Mouse (Mus musculus): ENCODE measurements around the gene Kdsr. TPM values are rescaled to one million over a fixed set of nuclear protein-coding genes. Genes with fewer than 3 reads are reported as not detected.

Kdsr gene
- polyA plus RNA-seq, 1 experiment from 2014 or later = 15.7 TPM

DNA sequence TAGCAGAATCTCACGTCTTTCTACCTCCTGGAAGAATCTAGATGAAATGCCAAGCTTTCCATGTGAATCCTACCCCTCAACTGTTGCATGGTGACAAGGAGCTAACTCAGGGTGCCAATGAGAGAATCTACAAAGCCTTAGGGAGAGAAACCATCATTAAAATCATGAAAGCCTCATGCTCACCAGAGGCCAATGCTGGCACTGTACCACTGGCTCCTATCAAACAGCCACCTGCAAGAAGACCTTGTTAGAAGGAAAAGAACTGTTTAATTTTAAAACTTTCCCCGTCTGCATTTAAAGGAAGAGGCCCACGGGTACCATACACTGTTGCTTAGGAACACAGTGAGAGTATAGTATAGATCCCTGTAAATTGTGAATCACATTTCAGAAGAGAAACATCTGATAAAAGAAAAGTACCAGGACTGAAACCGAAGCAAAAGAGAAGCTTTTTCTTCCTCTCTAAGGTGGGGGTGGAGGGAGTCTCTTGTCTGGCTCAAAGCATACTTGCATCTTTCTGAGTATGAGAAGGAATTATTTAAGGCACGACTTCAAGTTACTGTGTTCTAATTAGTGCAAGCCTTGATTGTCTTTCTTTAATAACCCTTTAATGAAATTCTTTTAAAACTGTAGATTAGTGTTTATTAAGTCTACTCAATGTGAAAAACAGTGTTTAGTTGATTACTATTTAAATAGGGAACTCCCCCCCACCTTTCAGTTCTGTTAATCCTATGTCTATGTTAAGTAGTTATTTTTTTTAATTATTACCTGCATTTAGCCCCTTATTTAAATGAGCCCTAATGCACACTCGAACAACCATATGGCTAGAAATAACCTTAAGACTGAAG lies 52.3 kb downstream of the Kdsr start:
- Histone ChIP-seq H3K27ac (ENCODE audit: low read length) (no peak overlapping the region), H3K4me1 (ENCODE audit: control insufficient read depth, insufficient read depth, low read length) (peaks cover 16% of the 10 kb centered on the region; the same call in 1 of the 2 replicates), H3K4me3 (replicated peaks; ENCODE audit: low read length) (no peak overlapping the region), H3K36me3 (ENCODE audit: control insufficient read depth, insufficient read depth, low read length) (no peaks in the 10 kb centered on the region), H3K9me3 (replicated peaks; ENCODE audit: control insufficient read depth, low read length) (no peaks in the 10 kb centered on the region), H3K4me2 (ENCODE audit: low read depth, low read length) (no peak overlapping the region), H3K9ac (ENCODE audit: low read length) (no peak overlapping the region), H3K27me3 (ENCODE audit: control insufficient read depth, insufficient read depth, low read length) (no peaks in the 10 kb centered on the region)
- no peak for ATAC-seq (ENCODE audit: insufficient read depth, low FRiP score)
- 74% methylated on average over 6 of the region's 6 CpGs for WGBS

DNA sequence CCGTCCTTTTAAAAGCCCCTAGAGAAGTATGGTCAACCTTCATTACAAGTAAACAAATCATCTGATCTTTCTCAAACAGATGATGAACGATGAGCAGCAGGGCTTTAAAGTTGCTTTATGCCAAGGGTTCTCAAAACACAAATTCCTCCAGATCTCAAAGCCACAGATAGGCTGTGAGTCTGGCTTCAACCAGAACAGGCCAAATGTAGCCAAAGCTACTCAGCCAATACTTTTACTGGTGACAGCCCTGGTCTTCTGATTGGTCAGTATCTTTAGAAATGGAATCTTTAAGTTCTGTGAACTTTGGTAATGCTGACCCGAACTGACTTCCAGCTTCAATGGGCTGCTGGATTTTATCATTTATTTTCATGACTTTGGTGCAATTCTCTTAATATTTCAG lies 56.3 kb downstream of the Kdsr start:
- ATAC-seq (ENCODE audit: insufficient read depth, low FRiP score) = no peak
- H3K27ac ChIP-seq (ENCODE audit: low read length) = no peak overlapping the region
- no peak overlapping the region for H3K4me2 ChIP-seq (ENCODE audit: low read depth, low read length)
- no peaks in the 10 kb centered on the region for H3K36me3 ChIP-seq (ENCODE audit: control insufficient read depth, insufficient read depth, low read length)
- 39% methylated on average over 3 of the region's 3 CpGs for WGBS
- H3K27me3 ChIP-seq (ENCODE audit: control insufficient read depth, insufficient read depth, low read length) = no peaks in the 10 kb centered on the region
- H3K4me1 ChIP-seq (ENCODE audit: control insufficient read depth, insufficient read depth, low read length) = 0 out of 2 replicates have a peak, but pooled peaks cover 6% of the 10 kb centered on the region
- H3K4me3 ChIP-seq (replicated peaks; ENCODE audit: low read length) = no peak overlapping the region
- H3K9me3 ChIP-seq (replicated peaks; ENCODE audit: control insufficient read depth, low read length) = no peaks in the 10 kb centered on the region
- H3K9ac ChIP-seq (ENCODE audit: low read length) = no peak overlapping the region

DNA sequence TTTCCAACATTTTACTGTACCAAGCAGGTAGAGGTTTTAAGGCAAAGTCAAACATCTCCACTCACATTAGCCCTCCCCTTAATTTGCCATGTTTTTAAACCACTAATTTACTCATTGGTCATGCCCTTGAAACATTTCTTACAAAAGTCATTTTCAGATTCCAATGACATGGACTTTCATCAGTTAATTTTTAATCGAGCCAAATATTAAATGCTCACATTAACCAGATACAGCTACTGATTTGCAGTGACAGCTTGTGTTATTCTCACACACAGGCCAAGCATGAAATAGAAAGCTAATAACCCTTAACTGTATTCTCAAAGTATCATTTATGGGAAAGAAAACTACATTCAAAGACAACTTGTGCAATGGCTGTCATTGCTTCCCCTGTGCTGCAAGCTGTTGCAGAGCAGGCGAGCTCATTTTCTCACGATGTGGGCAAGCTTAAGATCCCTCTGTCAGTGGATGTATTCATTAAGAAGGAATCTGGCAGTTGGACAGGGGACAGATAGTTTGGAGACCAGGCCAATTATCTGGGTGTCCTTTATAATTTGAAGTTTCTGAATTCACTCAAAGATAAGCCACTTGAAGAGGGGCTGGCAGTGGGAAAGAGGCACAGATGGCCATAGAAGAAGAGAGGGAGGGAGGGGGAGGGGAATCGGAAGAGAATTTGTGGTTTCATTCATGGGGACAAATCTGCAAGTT lies 56.9 kb downstream of the Kdsr start:
- ATAC-seq (ENCODE audit: insufficient read depth, low FRiP score) = no peak
- WGBS = 46% methylated on average over 4 of the region's 4 CpGs
- no peak overlapping the region for H3K27ac ChIP-seq (ENCODE audit: low read length)
- no peak overlapping the region for H3K4me3 ChIP-seq (replicated peaks; ENCODE audit: low read length)
- H3K4me2 ChIP-seq (ENCODE audit: low read depth, low read length) = no peak overlapping the region
- no peaks in the 10 kb centered on the region for H3K36me3 ChIP-seq (ENCODE audit: control insufficient read depth, insufficient read depth, low read length)
- 0 out of 2 replicates have a peak, but pooled peaks cover 6% of the 10 kb centered on the region for H3K4me1 ChIP-seq (ENCODE audit: control insufficient read depth, insufficient read depth, low read length)
- no peaks in the 10 kb centered on the region for H3K27me3 ChIP-seq (ENCODE audit: control insufficient read depth, insufficient read depth, low read length)
- H3K9ac ChIP-seq (ENCODE audit: low read length) = no peak overlapping the region
- H3K9me3 ChIP-seq (replicated peaks; ENCODE audit: control insufficient read depth, low read length) = no peaks in the 10 kb centered on the region

DNA sequence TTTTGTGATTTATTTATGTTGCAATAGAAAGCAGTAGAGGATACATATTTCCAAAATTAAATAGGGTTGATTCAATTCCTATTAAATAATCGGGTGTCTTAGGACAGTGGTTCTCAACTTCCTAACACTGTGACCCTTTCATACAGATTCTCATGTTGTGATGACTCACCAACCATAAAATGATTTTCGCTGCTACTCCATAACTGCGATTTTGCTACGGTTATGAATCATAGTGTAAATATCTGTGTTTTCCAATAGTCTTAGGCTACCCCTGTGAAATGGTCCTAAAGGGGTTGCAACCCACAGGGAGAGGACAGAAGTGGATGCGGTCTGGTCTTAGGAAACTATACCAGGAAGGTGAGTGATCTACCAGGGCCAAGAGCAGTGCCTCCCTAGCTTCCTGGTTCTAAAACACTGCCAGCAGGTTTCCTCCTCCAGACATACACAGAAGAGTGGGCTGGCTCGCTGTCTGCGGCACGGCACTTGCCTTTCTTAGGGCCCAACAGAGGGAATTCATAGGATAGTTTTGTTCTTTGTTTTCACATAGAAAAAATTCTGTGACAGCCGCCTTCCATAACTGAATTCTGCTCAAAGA lies 58.9 kb downstream of the Kdsr start:
- Histone ChIP-seq H3K4me3 (replicated peaks; ENCODE audit: low read length) (no peak overlapping the region), H3K9me3 (replicated peaks; ENCODE audit: control insufficient read depth, low read length) (no peaks in the 10 kb centered on the region), H3K4me1 (ENCODE audit: control insufficient read depth, insufficient read depth, low read length) (0 out of 2 replicates have a peak, but pooled peaks cover 6% of the 10 kb centered on the region), H3K27me3 (ENCODE audit: control insufficient read depth, insufficient read depth, low read length) (no peaks in the 10 kb centered on the region), H3K27ac (ENCODE audit: low read length) (no peak overlapping the region), H3K4me2 (ENCODE audit: low read depth, low read length) (no peak overlapping the region), H3K36me3 (ENCODE audit: control insufficient read depth, insufficient read depth, low read length) (no peaks in the 10 kb centered on the region), H3K9ac (ENCODE audit: low read length) (no peak overlapping the region)
- no peak for ATAC-seq (ENCODE audit: insufficient read depth, low FRiP score)
- WGBS = 83% methylated on average over 9 of the region's 9 CpGs

GRCm38 (mm10) chr1:106696472-106696871 lies 63.1 kb downstream of the Kdsr start:
- Histone ChIP-seq H3K4me2 (ENCODE audit: low read depth, low read length) (no peak overlapping the region), H3K9ac (ENCODE audit: low read length) (no peak overlapping the region), H3K4me3 (replicated peaks; ENCODE audit: low read length) (no peak overlapping the region), H3K27ac (ENCODE audit: low read length) (no peak overlapping the region), H3K36me3 (ENCODE audit: control insufficient read depth, insufficient read depth, low read length) (no peaks in the 10 kb centered on the region), H3K27me3 (ENCODE audit: control insufficient read depth, insufficient read depth, low read length) (no peaks in the 10 kb centered on the region), H3K9me3 (replicated peaks; ENCODE audit: control insufficient read depth, low read length) (no peaks in the 10 kb centered on the region), H3K4me1 (ENCODE audit: control insufficient read depth, insufficient read depth, low read length) (no peaks in the 10 kb centered on the region)
- ATAC-seq (ENCODE audit: insufficient read depth, low FRiP score) = no peak
- 86% methylated on average over 5 of the region's 5 CpGs for WGBS

GRCm38 (mm10) chr1:106695649-106696048 lies 63.9 kb downstream of the Kdsr start:
- Histone ChIP-seq H3K4me2 (ENCODE audit: low read depth, low read length) (no peak overlapping the region), H3K4me3 (replicated peaks; ENCODE audit: low read length) (no peak overlapping the region), H3K4me1 (ENCODE audit: control insufficient read depth, insufficient read depth, low read length) (no peaks in the 10 kb centered on the region), H3K9ac (ENCODE audit: low read length) (no peak overlapping the region), H3K9me3 (replicated peaks; ENCODE audit: control insufficient read depth, low read length) (no peaks in the 10 kb centered on the region), H3K27ac (ENCODE audit: low read length) (no peak overlapping the region), H3K36me3 (ENCODE audit: control insufficient read depth, insufficient read depth, low read length) (no peaks in the 10 kb centered on the region), H3K27me3 (ENCODE audit: control insufficient read depth, insufficient read depth, low read length) (no peaks in the 10 kb centered on the region)
- 81% methylated on average over 4 of the region's 4 CpGs for WGBS
- no peak for ATAC-seq (ENCODE audit: insufficient read depth, low FRiP score)

DNA sequence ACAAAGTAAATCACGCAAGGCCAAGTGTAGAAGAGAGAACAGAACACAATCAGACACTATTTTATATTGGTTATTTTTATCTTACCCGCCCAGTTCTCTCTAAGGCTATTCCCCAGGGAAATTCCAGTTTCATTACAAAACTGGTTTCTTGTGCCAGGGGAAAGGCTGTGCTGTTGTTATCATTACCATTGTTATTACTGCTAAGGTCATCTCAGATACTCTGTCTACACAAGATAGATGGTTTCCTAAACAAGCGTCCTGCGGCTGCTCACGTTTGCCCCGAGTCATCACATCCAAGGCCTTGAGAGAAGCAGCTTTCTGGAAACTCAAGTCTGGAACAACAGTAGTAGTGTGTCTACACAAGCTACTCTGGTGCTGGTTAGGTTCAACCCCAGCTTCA lies 65.2 kb downstream of the Kdsr start:
- H3K4me3 ChIP-seq (replicated peaks; ENCODE audit: low read length) = no peak overlapping the region
- ATAC-seq (ENCODE audit: insufficient read depth, low FRiP score) = no peak

DNA sequence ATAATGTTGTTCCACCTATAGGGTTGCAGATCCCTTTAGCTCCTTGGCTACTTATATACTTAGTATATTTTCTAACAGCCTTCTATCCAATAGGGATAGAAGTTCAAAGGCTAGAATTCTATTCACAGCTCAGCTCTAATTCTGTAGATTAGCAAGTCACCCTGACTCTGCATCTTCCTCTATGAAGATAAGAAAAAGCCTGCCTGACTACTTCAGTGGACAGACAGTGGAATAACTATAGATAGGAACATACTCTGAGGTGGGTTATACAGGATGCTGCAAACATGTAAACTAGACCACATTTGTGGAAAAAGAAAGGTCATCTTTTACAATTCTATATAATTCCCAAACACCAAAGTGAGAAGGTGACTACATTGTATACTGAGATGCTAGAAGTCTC lies 66.9 kb downstream of the Kdsr start:
- H3K9me3 ChIP-seq (replicated peaks; ENCODE audit: control insufficient read depth, low read length) = no peaks in the 10 kb centered on the region
- no peak overlapping the region for H3K4me2 ChIP-seq (ENCODE audit: low read depth, low read length)
- no peak for ATAC-seq (ENCODE audit: insufficient read depth, low FRiP score)
- H3K9ac ChIP-seq (ENCODE audit: low read length) = no peak overlapping the region
- no peak overlapping the region for H3K4me3 ChIP-seq (replicated peaks; ENCODE audit: low read length)
- no peak overlapping the region for H3K27ac ChIP-seq (ENCODE audit: low read length)
- no peaks in the 10 kb centered on the region for H3K36me3 ChIP-seq (ENCODE audit: control insufficient read depth, insufficient read depth, low read length)
- H3K27me3 ChIP-seq (ENCODE audit: control insufficient read depth, insufficient read depth, low read length) = no peaks in the 10 kb centered on the region
- no peaks in the 10 kb centered on the region for H3K4me1 ChIP-seq (ENCODE audit: control insufficient read depth, insufficient read depth, low read length)

More for the DNA sequence above, 65.2 kb downstream of the Kdsr start:
- H3K9me3 ChIP-seq (replicated peaks; ENCODE audit: control insufficient read depth, low read length) = no peaks in the 10 kb centered on the region
- no peak overlapping the region for H3K4me2 ChIP-seq (ENCODE audit: low read depth, low read length)
- no peak overlapping the region for H3K9ac ChIP-seq (ENCODE audit: low read length)
- H3K27me3 ChIP-seq (ENCODE audit: control insufficient read depth, insufficient read depth, low read length) = no peaks in the 10 kb centered on the region
- WGBS = 67% methylated on average over 6 of the region's 6 CpGs
- no peak overlapping the region for H3K27ac ChIP-seq (ENCODE audit: low read length)
- no peaks in the 10 kb centered on the region for H3K36me3 ChIP-seq (ENCODE audit: control insufficient read depth, insufficient read depth, low read length)
- no peaks in the 10 kb centered on the region for H3K4me1 ChIP-seq (ENCODE audit: control insufficient read depth, insufficient read depth, low read length)

DNA sequence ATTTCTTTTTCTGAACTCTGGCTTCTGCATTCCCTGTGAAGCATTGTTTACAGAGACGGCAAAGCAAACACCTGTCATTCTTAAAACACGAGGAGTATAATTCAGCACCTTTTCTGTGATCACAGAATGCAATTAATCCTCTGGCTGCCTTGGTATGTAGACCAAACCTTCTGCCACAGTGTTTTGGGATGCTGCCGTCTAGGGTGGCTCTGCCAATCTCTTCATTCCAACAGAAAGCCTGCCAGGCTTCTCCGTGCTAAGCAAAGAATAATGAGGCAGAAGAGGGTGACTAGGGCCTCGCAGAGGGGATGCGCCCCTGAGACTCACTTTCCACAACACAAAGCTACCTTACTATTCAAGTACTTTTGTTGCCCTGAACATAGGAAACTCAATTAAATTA lies 68.6 kb downstream of the Kdsr start:
- no peak overlapping the region for H3K27ac ChIP-seq (ENCODE audit: low read length)
- no peaks in the 10 kb centered on the region for H3K36me3 ChIP-seq (ENCODE audit: control insufficient read depth, insufficient read depth, low read length)
- no peak overlapping the region for H3K4me2 ChIP-seq (ENCODE audit: low read depth, low read length)
- no peaks in the 10 kb centered on the region for H3K4me1 ChIP-seq (ENCODE audit: control insufficient read depth, insufficient read depth, low read length)
- no peaks in the 10 kb centered on the region for H3K9me3 ChIP-seq (replicated peaks; ENCODE audit: control insufficient read depth, low read length)
- H3K4me3 ChIP-seq (replicated peaks; ENCODE audit: low read length) = no peak overlapping the region
- no peak overlapping the region for H3K9ac ChIP-seq (ENCODE audit: low read length)
- 74% methylated on average over 6 of the region's 6 CpGs for WGBS
- no peak for ATAC-seq (ENCODE audit: insufficient read depth, low FRiP score)
- no peaks in the 10 kb centered on the region for H3K27me3 ChIP-seq (ENCODE audit: control insufficient read depth, insufficient read depth, low read length)
